Mouse (Mus musculus): ENCODE data around the gene Gm38392. TPM values are rescaled to one million over a fixed set of nuclear protein-coding genes. Genes with fewer than 3 reads are reported as not detected.

Gm38392 gene
- total RNA-seq, 2 experiments from 2014 or later = 0.29 TPM; not detected in 1

DNA sequence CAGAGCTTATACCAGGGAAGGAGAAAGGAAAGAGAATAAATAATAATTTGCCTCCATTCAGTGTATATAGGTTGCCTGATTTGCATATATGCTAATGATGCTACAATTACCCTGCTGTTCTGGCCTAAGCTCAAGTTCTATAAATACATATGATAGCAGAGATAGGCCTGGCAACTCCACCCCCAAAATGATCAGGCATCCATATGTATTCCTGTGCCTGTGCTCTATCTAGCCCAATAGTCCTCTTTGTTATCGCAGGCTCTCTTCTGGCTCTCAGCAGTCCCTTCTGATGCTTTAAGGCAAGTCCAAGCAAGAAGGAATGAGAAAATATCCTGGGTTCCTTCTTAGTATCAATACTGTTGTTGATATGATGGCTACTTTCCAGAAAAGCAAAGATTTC, 82.3 kb downstream of the Gm38392 start:
- intact Hi-C loops (cut with DNase I) = no loop called here
- no peak for DNase-seq

DNA sequence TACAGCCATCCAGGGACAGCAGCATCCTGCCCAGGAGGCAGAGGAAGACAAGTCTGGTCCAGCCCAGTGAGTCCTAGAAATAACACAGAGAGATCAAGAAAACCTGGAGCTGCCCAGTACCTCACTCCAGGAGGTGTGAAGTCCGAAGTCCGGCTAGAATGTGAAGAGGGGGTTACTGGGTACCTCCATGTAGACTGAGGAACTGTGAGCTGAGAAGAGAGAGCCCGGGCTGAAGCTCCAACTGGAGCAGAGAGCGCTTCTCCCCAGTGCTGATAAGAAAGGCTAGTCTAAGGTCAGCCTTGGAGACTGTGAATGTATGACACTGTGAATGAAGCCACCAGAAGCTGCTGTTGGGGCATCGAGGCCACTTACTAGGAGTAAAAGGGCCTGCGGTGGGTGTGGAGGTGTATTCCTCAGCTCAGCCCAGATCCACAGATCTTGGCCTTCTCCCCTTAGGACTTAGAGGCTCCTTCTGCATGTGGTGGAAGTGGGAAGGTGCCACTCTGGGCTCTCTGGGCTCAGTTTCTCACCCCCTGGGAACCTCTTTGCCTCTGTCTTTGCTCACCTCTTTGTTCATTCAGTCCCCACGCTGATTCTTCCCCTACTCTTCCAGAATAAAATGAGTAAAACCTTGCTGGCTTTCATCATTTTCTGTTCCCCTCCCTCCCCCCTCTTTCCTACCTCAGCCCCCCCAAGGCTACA, 82.9 kb downstream of the Gm38392 start:
- no peak for DNase-seq
- intact Hi-C loops (cut with DNase I) = no loop called here

DNA sequence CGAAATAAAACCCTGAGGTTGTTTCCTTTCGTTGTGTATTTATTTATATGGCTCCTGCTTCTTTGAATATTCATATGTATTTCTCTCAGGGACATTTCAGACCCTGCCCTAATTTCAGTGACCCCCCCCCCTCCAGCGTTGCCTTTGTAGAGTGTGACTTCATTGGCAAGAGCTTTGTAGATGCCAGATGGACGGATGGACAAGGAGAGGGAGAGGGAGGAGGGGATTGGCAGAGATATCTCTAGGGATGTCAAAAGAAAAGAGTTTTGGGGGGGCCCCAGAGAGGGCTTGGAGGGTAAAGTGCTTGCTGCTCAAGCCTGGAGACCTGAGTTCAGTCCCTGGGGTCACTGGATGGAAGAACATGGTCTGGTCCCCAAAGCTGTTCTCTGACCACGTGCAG, 83.6 kb downstream of the Gm38392 start:
- intact Hi-C loops (cut with DNase I) = no loop called here
- DNase-seq = no peak

DNA sequence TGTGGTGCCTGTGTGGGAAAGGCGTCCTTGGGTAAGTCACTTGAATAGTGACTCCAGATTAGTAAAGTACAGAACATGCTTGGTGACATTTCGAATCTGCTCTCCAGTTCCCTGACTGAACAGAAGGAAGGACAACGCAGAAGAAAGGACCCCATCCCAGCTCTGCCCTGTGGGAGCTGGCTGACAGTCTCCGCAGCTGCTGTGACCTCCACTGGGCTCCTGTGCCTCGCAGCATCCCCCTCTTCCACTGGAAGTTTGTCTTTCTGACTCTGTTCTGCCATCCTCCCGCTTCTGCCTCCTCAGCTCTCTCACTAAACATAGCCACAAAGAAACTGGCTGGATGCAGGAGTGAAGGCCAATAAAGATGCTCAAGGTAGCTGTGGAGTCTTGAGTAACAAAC, 84.0 kb downstream of the Gm38392 start:
- DNase-seq = no peak
- intact Hi-C loops (cut with DNase I) = no loop called here

DNA sequence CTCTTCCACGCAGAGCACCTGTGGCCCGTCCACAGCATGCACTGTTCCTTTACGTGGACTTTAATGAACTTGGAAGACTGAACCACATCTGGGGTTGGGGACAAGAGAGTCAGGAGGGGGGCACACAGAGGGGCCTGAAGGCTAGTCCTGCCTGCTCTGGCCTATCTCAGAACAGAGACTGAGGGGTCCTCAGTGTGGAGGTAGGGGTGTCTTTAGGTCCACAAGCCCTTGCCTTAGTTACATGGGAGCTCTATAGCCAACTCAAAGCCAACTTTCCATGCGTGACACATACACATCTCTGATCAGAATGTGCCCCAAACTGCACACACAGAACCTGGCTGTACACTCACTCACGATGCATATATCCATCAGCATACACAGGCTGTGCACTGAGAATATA, 85.4 kb downstream of the Gm38392 start:
- intact Hi-C loops (cut with DNase I) = no loop called here
- DNase-seq = no peak

DNA sequence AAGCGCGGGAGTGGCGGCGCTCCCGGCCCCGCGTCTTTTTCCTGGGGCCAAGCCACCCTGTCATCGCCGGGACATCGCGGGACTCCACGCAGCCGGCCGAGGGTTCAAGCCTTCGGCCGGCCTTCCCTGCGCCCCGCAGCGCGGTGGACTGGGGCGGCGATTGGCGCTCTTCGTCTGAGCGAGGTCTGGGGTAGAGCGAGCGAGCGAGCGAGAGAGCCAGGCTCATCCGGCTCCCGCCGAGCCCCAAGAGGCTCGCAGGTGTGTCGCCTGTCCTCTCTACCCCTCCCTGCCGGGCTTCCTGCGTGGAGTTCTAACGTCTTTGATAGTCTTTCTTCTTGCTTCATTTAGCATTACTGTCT, 86.1 kb downstream of the Gm38392 start:
- intact Hi-C loops (cut with DNase I) = no loop called here
- no peak for DNase-seq

DNA sequence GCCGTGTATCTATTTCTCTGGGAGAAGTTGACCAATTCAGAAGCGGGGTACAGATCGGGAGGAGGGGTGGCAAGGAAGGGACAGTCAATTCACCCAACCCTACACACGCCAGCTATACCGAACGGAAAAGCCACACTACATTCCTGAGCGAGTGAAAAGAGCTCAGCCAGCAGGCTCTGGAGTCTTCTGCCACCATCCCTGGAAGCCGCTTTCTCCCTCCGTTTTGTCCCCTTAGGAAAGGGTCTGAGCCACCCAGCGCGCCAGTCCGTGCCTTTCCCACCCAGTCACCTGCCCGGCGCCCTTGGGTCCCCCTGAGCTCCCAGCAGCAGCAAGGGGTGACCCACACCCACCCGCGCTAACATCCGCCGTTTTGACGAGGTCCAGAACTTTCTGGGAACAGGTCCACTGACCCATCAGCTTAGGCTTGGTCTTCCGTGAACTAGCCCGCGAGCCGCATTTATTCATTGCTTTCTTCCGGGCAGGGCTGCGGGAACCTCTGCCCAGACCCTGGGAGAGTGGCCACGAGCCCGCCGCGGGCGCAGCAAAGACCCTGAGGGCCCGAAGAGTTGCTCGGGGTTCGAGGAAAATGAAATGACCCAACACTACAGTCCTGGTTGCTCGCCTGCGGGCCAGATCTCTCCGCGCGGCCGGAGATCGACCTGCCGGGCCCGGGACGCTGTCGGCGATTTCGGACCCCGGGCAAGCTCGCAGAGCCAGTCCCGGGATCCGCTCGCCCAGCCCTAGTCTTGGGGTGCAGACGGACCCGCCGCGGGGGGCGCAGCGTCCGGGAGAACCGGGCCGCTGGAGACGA, 86.6 kb downstream of the Gm38392 start:
- intact Hi-C loops (cut with DNase I) = no loop called here
- DNase-seq = no peak

DNA sequence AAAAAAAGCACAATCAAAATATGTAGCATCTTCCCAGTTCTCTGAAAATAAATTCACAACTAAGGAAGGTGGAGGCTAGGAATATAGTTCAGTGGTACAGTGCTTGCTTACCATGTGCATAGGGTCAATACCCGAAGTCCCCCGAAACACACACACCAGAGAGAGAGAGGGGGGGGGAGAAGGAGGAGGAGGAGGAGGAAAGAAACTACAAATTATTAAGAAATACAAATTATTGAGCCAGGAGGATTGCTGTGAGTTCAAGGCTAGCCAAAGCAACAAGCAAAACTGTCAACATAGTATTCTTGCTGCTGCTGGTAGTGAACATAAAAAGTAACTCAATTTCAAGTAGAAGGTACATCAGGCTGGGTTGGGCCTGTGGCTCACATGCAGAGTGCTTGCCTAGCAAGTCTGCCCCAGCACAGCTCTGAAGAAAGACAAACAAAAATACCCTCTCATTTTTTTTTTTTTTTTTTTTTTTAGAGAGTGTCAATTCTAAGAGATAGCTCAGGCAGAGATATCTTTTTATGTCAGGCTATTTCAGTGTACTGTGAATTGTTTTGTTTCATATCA, 87.4 kb downstream of the Gm38392 start:
- intact Hi-C loops (cut with DNase I) = no loop called here

DNA sequence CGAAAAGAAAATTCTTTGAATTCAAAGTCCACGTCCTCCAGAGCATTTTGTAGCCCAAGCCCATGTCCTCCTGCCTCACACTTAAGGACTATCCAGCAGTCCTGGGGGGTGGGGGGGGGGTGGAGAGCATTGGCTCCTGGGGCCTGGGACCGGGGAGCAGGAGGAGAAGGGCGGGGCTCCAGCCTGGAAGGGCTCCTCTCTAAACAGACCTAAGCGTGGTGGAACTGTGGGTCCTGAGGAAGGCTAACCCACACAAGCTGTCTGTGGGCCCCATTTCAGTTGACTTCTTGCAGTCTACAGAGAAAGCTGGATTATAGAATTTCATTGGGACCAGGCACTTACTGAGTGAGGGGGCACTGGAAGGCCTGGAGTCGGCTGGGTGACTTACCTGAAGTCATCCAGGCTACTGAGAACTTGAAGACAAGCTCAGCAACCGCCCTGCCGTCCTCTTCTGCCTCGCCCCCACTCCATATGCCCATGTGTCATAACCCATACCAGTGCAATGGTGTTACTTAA, 88.4 kb downstream of the Gm38392 start:
- no peak for DNase-seq
- intact Hi-C loops (cut with DNase I) = no loop called here

More for the DNA sequence above, 87.4 kb downstream of the Gm38392 start:
- no peak for DNase-seq

DNA sequence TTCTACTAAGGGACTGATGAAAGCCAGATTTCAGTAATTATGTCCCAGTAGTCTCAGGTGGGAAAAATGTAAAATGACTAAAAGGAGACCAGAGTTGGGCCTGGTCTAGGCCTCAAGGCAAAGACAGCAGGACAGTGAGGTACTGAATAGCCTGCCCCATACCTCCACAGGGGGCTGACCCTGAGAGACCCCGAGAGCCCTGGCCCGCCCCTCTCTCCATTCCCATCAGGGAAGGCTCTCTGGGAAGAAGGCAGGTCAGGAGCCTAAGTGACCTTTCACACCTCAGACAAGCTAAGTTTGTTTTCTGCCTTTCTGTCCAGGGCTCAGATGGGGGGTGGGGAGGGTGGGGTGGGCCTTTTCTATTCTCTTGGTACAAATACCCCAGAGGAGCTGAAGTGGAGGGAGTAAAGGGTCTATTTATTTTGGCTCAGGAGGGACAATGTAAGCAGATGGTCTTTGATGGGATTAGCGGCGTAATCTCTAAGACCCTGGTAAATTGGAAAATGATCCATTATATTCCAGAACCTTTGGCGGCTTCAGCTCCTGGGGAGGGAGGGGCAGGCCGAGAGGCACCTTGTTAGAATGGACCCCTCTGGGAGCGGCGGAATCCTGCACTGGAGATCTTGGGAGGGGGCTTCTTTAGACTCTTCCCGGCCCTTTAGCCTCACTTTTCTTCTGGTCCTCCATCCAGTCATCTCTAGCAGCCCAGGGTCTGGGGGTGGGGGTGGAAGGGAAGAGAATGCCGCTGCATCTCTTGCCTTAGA, 89.1 kb downstream of the Gm38392 start:
- intact Hi-C loops (cut with DNase I) = no loop called here
- no peak for DNase-seq

Small RNA genes within 50 kb of the gene (microRNA-seq; reads per million reads assigned to microRNA genes)
- gene Gm25641 = 0 reads per million in 2 experiments
- 0 to 0.70 reads per million in 2 experiments for gene Mir3093
- gene Mir9-1 = 0 reads per million in 2 experiments

Other genes starting within 250 kb of the Gm38392 start
- 1 to 10 TPM; 7.2 to 8.4 TPM for gene Gpatch4, start 244.1 kb downstream of the Gm38392 start, total RNA-seq (2021)
- gene Naxe, start 228.7 kb downstream of the Gm38392 start, total RNA-seq (2021) = 10 to 100 TPM; 76.5 to 86.4 TPM
- not detected for gene Ttc24, start 208.9 kb downstream of the Gm38392 start, total RNA-seq (2021)
- 10 to 100 TPM; 15.6 to 19.3 TPM for gene Iqgap3, start 205.2 kb downstream of the Gm38392 start, total RNA-seq (2021)
- 100 to 1,000 TPM; 121 to 133 TPM for gene Mef2d, start 144.8 kb downstream of the Gm38392 start, total RNA-seq (2021)
- gene Rhbg, start 32.5 kb downstream of the Gm38392 start, total RNA-seq (2021) = not detected
- gene Tsacc, start 9.8 kb upstream of the Gm38392 start, total RNA-seq (2021) = 1 to 10 TPM; 4.6 to 5.6 TPM
- gene Cct3, start 9.9 kb upstream of the Gm38392 start, total RNA-seq (2021) = 100 to 1,000 TPM; 194 to 221 TPM
- gene Glmp, start 37.8 kb upstream of the Gm38392 start, total RNA-seq (2021) = 10 to 100 TPM; 86.1 to 99.6 TPM
- 1 to 10 TPM; 1.4 to 1.9 TPM for gene Tmem79, start 48.9 kb upstream of the Gm38392 start, total RNA-seq (2021)
- gene Smg5, start 49.0 kb upstream of the Gm38392 start, total RNA-seq (2021) = 10 to 100 TPM; 41.1 to 46.1 TPM
- 1 to 10 TPM in 1 of 2 experiments, under 1 TPM in 1; 0.35 to 1.3 TPM for gene Paqr6, start 77.4 kb upstream of the Gm38392 start, total RNA-seq (2021)
- gene Bglap3, start 85.5 kb upstream of the Gm38392 start, total RNA-seq (2021) = not detected
- not detected for gene Bglap2, start 91.5 kb upstream of the Gm38392 start, total RNA-seq (2021)
- gene Bglap, start 97.3 kb upstream of the Gm38392 start, total RNA-seq (2021) = not detected
- gene Pmf1, start 123.1 kb upstream of the Gm38392 start, total RNA-seq (2021) = 10 to 100 TPM; 43.4 to 49.5 TPM
- 10 to 100 TPM; 15.2 to 16.3 TPM for gene Slc25a44, start 137.9 kb upstream of the Gm38392 start, total RNA-seq (2021)
- 1 to 10 TPM; 1.8 to 1.9 TPM for gene Sema4a, start 174.0 kb upstream of the Gm38392 start, total RNA-seq (2021)
- gene Lmna, start 222.7 kb upstream of the Gm38392 start, total RNA-seq (2021) = 100 to 1,000 TPM; 164 to 173 TPM
- gene Mex3a, start 245.2 kb upstream of the Gm38392 start, total RNA-seq (2021) = 1 to 10 TPM; 3.4 to 6.3 TPM

All from heart, postnatal 10 days (tissue).